Mouse (Mus musculus): ENCODE measurements at regions not wholly inside any gene's neighbourhood (a gene's known extent, or its start where the extent isn't known, plus 50 kb on each side); places are given as distances from the start of the nearest gene placed in this dataset.

DNA sequence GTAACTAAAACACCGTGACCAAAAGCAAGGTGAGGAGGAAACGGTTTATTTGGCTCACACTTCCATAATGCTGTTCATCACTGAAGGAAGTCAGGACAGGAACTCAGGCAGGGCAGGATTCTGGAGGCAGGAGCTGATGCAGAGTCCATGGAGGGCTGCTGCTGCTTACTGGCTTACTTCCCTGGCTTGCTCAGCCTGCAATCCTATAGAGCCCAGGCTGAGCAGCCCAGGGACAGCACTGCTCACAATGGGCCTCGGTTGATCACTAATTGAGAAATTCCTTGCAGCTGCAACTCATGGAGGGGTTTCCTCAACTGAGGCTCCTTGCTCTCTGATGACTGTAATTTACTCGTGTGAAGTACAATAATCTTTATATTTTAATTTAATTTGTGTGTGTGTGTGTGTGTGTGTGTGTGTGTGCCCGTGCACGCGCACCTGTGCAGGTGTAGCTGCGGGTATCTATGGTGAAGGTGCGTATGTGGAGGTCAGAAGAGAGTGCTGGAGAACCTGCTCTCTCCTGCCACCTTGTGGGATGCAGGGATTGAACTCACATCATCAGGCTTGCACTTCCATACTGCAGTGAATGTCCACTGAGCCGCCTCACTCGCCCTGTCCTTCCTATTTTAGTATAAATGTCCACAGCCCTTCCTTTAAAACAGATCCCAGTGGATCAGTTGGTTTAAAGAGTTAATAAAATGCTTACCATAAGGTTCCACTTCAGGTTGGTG lies 886.6 kb upstream of the Car8 start:
- peak; percentile 54 for DNase-seq (ENCODE audit: low spot score)
- Histone ChIP-seq H3K4me3 (no peak overlapping the region), H3K27me3 (replicated peaks; ENCODE audit: low read depth, poor library complexity, severe bottlenecking) (no peaks in the 10 kb centered on the region), H3K4me1 (peaks cover 13% of the 10 kb centered on the region), H3K9me3 (no peaks in the 10 kb centered on the region), H3K27ac (replicated peaks) (no peak overlapping the region), H3K36me3 (replicated peaks) (no peaks in the 10 kb centered on the region)
- WGBS, result 41% methylated on average over 11 of the region's 11 CpGs

DNA sequence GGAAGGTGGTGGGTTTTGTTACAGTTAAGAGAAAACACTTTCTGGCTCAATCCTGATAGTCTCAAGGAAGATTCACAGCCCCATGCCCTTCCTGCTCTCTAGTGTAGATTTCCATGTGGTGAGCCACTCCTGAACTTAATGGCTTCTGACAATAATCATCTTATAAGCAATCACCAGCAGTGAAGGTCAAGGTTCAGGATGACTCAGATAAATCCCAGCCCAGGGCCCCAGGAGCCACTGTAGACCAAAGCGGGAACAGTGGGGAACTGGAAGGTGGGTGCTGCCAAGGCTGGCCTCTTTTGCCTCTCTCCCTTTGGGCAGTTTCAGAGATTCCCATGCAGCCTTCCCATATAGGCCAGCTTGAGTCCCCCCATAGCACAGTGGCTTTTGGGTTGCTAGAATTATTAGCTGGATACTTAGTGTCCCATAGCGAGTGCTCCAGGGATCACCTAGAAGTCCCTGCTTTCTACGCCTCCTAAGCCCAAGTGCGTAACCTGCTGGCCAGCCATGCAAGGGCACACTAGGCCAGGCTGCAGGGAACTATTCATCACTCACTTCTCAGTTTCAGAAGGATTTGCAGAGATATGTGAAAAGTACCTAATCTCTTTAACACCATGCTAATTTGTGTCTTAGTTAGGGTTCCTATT lies 885.9 kb upstream of the Car8 start:
- no peaks in the 10 kb centered on the region for H3K27me3 ChIP-seq (replicated peaks; ENCODE audit: low read depth, poor library complexity, severe bottlenecking)
- H3K36me3 ChIP-seq (replicated peaks), result no peaks in the 10 kb centered on the region
- no peak overlapping the region for H3K4me3 ChIP-seq
- peaks cover 13% of the 10 kb centered on the region for H3K4me1 ChIP-seq
- no peak for DNase-seq (ENCODE audit: low spot score)
- H3K27ac ChIP-seq (replicated peaks), result no peak overlapping the region
- no peaks in the 10 kb centered on the region for H3K9me3 ChIP-seq
- WGBS, result 88% methylated on average over 4 of the region's 4 CpGs

DNA sequence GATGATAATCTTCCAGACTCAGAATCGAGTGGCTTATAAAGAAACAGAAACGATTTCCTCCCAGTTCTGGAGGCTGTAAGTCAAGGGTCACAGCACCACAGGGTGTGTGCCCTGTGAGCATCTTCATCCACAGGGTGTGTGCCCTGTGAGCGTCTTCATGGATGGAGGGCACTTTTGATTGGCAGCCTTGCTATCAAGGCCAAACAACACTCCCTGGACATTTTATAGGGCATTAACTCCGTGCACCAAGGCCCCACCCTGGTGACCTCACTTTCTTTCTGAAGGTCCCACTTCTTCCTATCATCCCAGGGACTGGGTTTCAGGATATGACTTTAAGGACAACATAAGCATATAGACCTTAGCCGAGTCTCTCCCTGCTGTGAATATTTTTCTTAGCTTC lies 885.3 kb upstream of the Car8 start:
- DNase-seq (ENCODE audit: low spot score), result no peak
- H3K36me3 ChIP-seq (replicated peaks), result no peaks in the 10 kb centered on the region
- H3K4me1 ChIP-seq, result peaks cover 13% of the 10 kb centered on the region
- H3K9me3 ChIP-seq, result no peaks in the 10 kb centered on the region
- no peaks in the 10 kb centered on the region for H3K27me3 ChIP-seq (replicated peaks; ENCODE audit: low read depth, poor library complexity, severe bottlenecking)
- H3K4me3 ChIP-seq, result no peak overlapping the region
- no peak overlapping the region for H3K27ac ChIP-seq (replicated peaks)
- 66% methylated on average over 5 of the region's 5 CpGs for WGBS

DNA sequence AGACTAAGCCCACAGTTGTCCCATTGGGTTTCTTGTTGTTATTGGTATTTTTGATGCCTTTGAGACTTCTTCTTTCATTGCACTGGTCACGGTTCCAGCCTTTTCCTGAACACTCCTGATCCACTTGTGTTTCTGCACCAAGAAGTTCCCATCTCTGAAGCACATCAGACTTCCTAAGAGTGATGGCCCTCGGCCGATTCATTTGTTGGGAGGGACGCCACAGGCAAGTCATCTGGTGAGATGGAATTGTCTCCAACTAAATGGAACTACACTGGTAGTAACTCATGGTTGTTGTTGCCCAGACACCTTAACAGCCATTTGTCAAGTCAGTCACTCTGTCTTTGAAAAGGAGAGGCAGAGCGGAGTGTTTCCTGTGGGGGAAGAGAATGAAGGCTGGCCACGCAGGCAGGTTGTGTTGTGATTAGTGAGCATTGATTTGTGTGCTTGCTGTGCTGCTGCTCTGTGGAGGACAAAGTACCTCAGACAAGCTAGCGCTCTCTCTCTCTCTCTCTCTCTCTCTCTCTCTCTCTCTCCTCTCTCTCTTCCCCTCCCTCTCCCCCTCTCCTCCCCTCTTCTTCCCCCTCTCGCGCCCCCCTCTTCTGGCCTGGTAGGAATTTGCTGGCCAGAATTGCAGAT lies 884.7 kb upstream of the Car8 start:
- H3K27me3 ChIP-seq (replicated peaks; ENCODE audit: low read depth, poor library complexity, severe bottlenecking), result no peaks in the 10 kb centered on the region
- WGBS, result 79% methylated on average over 9 of the region's 9 CpGs
- H3K4me3 ChIP-seq, result no peak overlapping the region
- no peak overlapping the region for H3K27ac ChIP-seq (replicated peaks)
- H3K36me3 ChIP-seq (replicated peaks), result no peaks in the 10 kb centered on the region
- DNase-seq (ENCODE audit: low spot score), result no peak
- H3K4me1 ChIP-seq, result peaks cover 13% of the 10 kb centered on the region
- no peaks in the 10 kb centered on the region for H3K9me3 ChIP-seq

DNA sequence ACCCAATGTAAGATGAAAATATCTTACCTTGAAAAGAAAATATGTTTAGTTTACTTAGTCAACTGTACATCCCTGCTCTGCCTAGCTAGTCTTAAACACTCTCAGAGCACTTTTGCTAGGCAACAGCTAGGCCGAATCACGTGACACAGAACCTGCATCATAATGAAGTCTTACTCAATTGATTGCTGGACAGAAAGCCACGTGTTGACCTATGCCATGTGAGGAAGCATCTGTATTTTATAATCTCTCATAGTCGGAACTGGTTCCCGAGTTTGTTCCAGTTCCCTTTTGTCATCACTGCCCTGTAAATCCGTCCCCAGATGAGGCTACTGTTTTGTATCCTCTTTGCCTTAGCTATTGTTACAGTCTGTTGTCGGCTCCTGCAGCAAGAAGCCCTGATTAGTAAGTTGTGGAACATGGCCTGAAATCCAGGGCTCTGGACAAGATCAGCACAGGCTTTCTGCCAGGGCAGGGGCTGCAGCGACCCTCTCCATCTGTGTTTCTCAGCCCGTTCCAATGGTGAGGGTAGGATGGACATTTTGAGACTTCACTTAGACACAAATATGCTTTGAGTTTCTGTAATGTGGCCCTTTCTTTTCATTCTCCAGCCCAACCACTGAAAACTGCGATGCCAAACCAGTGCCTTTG lies 883.9 kb upstream of the Car8 start:
- Histone ChIP-seq H3K27ac (replicated peaks) (0 out of 2 replicates have a peak overlapping the region, but pooled peaks have one; percentile 10), H3K27me3 (replicated peaks; ENCODE audit: low read depth, poor library complexity, severe bottlenecking) (no peaks in the 10 kb centered on the region), H3K9me3 (no peaks in the 10 kb centered on the region), H3K4me1 (peaks cover 21% of the 10 kb centered on the region), H3K4me3 (no peak overlapping the region), H3K36me3 (replicated peaks) (no peaks in the 10 kb centered on the region)
- DNase-seq (ENCODE audit: low spot score), result no peak
- WGBS, result 82% methylated on average over 10 of the region's 10 CpGs

DNA sequence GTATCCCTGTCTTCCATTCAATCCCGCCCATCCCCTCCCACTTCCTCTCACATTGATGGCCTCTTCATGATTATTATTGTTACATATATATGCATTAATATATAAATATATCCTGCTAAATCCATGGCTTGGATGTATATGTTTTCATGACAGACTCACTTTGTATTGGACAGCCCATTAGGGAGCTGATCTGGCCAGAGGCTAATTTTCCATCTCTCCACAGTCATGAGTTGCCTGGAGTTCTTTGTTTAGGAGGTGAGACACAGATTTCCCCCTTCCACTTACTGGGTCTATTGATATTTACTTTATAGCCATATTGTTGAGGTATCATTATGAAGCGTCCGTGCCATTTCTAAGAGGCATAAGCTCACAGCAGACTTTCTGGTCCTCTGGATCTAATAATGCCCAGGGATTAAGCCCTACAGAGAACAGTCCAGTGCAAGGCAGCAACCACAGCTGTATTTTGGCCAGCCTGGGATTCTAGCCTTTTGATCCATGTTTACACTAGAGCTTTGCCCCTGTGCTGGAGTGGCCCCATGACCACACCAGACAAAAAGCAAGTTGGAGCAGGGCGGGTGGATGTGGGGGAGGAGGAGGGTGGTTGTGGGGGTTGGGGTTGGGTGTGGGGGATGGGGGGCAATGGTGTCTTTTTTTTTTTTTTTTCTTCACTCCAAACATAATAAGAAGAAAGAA lies 878.3 kb upstream of the Car8 start:
- 39% methylated on average over 4 of the region's 4 CpGs for WGBS
- H3K27ac ChIP-seq (replicated peaks), result peak overlapping the region; percentile 67; the same call in 1 of the 2 replicates
- H3K4me1 ChIP-seq, result peaks cover 26% of the 10 kb centered on the region
- DNase-seq (ENCODE audit: low spot score), result peak; percentile 54
- H3K36me3 ChIP-seq (replicated peaks), result no peaks in the 10 kb centered on the region
- no peaks in the 10 kb centered on the region for H3K27me3 ChIP-seq (replicated peaks; ENCODE audit: low read depth, poor library complexity, severe bottlenecking)
- H3K4me3 ChIP-seq, result no peak overlapping the region
- H3K9me3 ChIP-seq, result no peaks in the 10 kb centered on the region

DNA sequence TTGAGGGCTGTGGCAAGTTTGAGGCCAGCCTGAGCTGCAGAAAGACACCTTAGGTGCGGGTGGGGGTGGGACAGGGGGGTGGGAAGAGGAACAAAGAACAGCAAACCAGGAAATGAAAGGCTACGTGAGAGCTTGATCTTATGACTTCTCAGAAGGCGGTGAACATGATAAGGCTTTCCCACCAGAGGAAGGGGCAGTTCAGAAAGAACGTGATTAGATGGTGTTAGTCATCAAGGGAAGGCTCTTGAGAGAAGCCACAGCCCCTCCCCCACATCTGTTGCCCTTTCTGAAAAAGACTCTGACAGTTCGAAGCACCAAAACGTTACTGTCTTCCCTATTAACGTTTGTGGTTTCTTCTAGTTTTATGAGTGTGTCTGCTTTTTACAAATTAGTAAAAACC lies 877.0 kb upstream of the Car8 start:
- H3K36me3 ChIP-seq (replicated peaks), result no peaks in the 10 kb centered on the region
- H3K27me3 ChIP-seq (replicated peaks; ENCODE audit: low read depth, poor library complexity, severe bottlenecking), result no peaks in the 10 kb centered on the region
- no peak overlapping the region for H3K27ac ChIP-seq (replicated peaks)
- H3K9me3 ChIP-seq, result no peaks in the 10 kb centered on the region
- H3K4me1 ChIP-seq, result peaks cover 26% of the 10 kb centered on the region
- no peak overlapping the region for H3K4me3 ChIP-seq
- no peak for DNase-seq (ENCODE audit: low spot score)
- 23% methylated on average over 7 of the region's 7 CpGs for WGBS

DNA sequence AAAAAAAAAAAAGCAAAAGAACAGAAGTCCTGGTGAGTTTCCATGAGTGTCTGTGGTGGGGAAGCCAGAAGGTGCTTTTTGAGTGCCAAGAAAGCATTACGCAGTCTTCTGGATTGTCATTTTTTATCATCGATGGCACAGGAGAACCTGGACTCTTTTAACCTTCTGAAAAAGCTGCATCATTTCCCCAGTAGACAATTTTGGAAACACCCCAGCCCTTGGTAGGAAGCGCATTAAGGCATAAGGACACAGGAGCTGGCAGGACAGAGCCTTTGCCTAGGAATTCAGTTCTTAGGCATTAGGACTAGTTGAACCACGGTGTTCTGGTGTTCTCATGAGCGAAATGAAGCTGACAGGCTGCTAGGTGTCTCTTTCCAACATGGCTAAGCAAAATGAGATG lies 875.1 kb upstream of the Car8 start:
- H3K4me3 ChIP-seq, result no peak overlapping the region
- no peaks in the 10 kb centered on the region for H3K36me3 ChIP-seq (replicated peaks)
- no peak for DNase-seq (ENCODE audit: low spot score)
- H3K27me3 ChIP-seq (replicated peaks; ENCODE audit: low read depth, poor library complexity, severe bottlenecking), result no peaks in the 10 kb centered on the region
- H3K9me3 ChIP-seq, result no peaks in the 10 kb centered on the region
- no peak overlapping the region for H3K27ac ChIP-seq (replicated peaks)
- peaks cover 26% of the 10 kb centered on the region for H3K4me1 ChIP-seq
- 88% methylated on average over 5 of the region's 5 CpGs for WGBS

DNA sequence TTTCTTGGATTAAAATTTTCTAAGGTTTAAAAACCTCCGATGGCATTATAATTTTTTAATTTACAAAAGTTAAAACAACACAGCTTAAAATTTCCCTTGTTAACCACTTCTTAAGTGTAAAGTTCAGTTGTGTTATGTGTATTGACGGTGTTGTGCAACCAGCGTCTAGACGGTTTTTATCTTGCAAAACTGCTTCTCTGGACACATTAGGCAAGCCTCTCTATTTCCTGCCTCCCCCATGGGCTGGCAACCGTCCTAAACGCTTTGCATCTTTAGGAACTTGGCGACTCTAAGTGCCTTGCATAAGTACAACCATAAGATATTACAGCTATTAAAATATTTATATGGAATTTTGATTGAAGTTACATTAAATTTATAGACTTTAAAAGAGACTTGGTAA lies 871.5 kb upstream of the Car8 start:
- Histone ChIP-seq H3K9me3 (no peaks in the 10 kb centered on the region), H3K36me3 (replicated peaks) (no peaks in the 10 kb centered on the region), H3K27me3 (replicated peaks; ENCODE audit: low read depth, poor library complexity, severe bottlenecking) (no peaks in the 10 kb centered on the region), H3K4me3 (no peak overlapping the region), H3K27ac (replicated peaks) (no peak overlapping the region), H3K4me1 (peaks cover under 1% of the 10 kb centered on the region; the same call in 1 of the 2 replicates)
- WGBS, result 84% methylated on average over 7 of the region's 7 CpGs
- no peak for DNase-seq (ENCODE audit: low spot score)

DNA sequence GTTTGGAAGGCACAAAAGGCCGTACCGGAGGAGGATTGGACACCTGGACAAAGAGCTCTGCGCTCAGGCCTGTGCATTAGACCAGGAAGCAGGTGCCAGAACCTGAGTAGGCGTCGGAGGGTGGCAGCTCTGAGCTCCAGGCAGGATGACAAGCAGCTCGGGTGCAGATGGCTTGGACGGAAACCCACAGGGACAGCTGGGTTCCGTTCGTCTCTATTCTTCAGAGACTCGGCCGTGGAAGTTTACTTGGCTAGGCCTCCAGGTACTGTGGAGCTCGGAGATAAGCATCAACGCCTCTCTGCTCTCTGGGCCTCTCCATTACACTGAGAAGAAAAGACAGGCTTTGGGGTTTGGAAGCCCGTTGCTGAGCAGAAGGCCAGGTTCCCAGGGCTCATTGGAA lies 868.5 kb upstream of the Car8 start:
- Histone ChIP-seq H3K27ac (replicated peaks) (no peak overlapping the region), H3K36me3 (replicated peaks) (no peaks in the 10 kb centered on the region), H3K27me3 (replicated peaks; ENCODE audit: low read depth, poor library complexity, severe bottlenecking) (no peaks in the 10 kb centered on the region), H3K4me1 (no peaks in the 10 kb centered on the region), H3K9me3 (peaks cover 5% of the 10 kb centered on the region; the same call in 1 of the 2 replicates), H3K4me3 (no peak overlapping the region)
- no peak for DNase-seq (ENCODE audit: low spot score)
- 87% methylated on average over 14 of the region's 14 CpGs for WGBS

DNA sequence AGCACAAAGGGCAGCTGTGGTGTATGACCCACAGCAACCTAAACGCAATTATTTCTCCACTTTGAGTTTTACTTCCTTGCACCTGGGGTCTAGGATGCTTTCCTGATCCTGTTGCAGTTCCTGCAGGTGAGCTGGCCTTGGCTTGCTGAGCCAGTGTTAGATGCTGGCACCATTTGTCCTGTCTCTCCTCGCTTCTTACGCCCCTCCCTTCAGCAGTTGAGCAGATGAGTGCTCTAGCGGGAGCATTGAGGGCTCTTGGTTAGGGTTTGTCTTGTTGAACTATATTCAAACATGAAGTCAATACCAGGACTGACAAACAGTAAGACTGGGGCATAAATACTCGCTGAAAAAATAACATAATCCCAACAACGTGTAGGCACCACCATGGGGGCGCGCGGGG lies 867.9 kb upstream of the Car8 start:
- peaks cover 5% of the 10 kb centered on the region; the same call in 1 of the 2 replicates for H3K9me3 ChIP-seq
- no peaks in the 10 kb centered on the region for H3K27me3 ChIP-seq (replicated peaks; ENCODE audit: low read depth, poor library complexity, severe bottlenecking)
- no peak overlapping the region for H3K27ac ChIP-seq (replicated peaks)
- WGBS, result 89% methylated on average over 9 of the region's 9 CpGs
- no peak for DNase-seq (ENCODE audit: low spot score)
- no peaks in the 10 kb centered on the region for H3K4me1 ChIP-seq
- no peak overlapping the region for H3K4me3 ChIP-seq
- no peaks in the 10 kb centered on the region for H3K36me3 ChIP-seq (replicated peaks)

DNA sequence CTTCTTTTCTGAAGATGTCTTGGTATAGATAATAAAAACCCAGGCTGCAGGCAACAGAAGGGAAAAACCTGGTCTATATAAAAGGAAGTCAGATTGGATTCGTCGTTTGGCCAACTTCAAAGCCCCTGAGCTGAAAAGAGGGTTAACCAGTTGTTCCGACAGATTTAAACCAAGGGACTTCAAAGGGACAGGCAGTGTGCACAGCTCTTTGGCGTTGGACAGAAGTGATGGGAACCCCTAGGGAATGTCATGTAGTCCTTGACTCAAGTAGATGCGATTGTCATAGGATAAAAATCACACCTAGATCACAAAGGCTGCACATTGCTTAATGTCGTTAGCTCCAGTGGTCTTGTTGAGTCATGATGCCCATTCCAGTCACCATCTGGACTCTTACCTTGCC lies 865.8 kb upstream of the Car8 start:
- DNase-seq (ENCODE audit: low spot score), result no peak
- H3K36me3 ChIP-seq (replicated peaks), result no peaks in the 10 kb centered on the region
- H3K27me3 ChIP-seq (replicated peaks; ENCODE audit: low read depth, poor library complexity, severe bottlenecking), result no peaks in the 10 kb centered on the region
- no peak overlapping the region for H3K4me3 ChIP-seq
- no peak overlapping the region for H3K27ac ChIP-seq (replicated peaks)
- H3K9me3 ChIP-seq, result peaks cover 5% of the 10 kb centered on the region; the same call in 1 of the 2 replicates
- no peaks in the 10 kb centered on the region for H3K4me1 ChIP-seq
- 70% methylated on average over 6 of the region's 6 CpGs for WGBS
